In the genomic region with DNA sequence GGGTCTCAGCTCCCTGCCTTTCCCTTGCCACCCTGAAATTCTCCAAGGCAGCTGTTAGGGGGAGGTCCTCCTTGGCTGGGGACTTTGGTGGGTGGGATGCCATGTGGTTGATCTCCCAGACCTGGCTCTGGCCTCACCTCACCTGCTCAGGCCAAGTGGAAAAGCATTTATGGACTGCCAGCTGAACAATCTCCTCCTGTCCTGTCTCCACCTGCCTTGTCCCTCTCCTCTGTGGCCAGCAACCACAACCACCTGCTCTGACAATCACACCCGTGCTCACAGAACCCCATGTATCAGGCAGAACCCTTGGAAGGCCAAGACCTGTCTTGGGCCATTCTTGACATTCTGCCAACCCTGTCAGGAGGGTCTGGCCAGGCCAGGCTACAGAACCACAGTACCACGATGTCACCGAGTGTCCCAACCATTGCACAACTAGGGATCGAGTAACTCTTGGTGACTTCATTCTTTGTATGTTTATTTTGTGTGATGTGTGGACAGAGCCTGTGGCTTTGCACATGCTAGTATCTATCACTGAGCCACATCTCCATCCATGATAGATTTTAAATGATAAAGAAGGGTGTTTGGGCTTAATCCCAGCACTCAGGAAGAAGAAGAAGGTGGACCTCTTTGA, we compare ENCODE assay signal across 29 mouse cellular contexts. TPM values are rescaled to one million over a fixed set of nuclear protein-coding genes. Genes with fewer than 3 reads are reported as not detected.
DNase-seq lines count a peak whose midpoint lies in the region; ATAC-seq lines count a peak whose summit lies in the region.
"Had no signal": no experiment of that assay in that cellular context is flagged by ENCODE, and none has a peak within 500 bp of the region (broad histone marks: within the 10 kb centered on the region; RNA-seq: fewer than 3 reads in every experiment).

No protein-coding gene starts in this region.

- ATAC-seq in limb, embryonic 15.5 days (ENCODE audit: insufficient number of reproducible peaks, low FRiP score, low TSS enrichment, low read depth) = 0 out of 2 replicates have a peak, but pooled peaks have one; percentile 8
- ATAC-seq in midbrain, embryonic 15.5 days (replicated peaks) = no peak
- peak; percentile 43 for ATAC-seq in granulocyte monocyte progenitor cell, adult 5-6 weeks (replicated peaks; ENCODE audit: poor library complexity, severe bottlenecking)
- ATAC-seq in heart, embryonic 12.5 days (ENCODE audit: insufficient number of reproducible peaks, low FRiP score) = no peak
- ATAC-seq: activated CD4-positive, CD25-positive, alpha-beta regulatory T cell, adult 4 months; forebrain, embryonic 13.5 days; forebrain, embryonic 16.5 days; hindbrain, embryonic 16.5 days had no signal

- no peaks in the 10 kb centered on the region for H3K9me3 ChIP-seq in limb, embryonic 15.5 days
- H3K9me3 ChIP-seq in limb, embryonic 10.5 days (replicated peaks) = no peaks in the 10 kb centered on the region
- H3K9me3 ChIP-seq in midbrain, embryonic 10.5 days (replicated peaks) = no peaks in the 10 kb centered on the region
- H3K9me3 ChIP-seq in midbrain, embryonic 15.5 days = no peaks in the 10 kb centered on the region
- no peaks in the 10 kb centered on the region for H3K9me3 ChIP-seq in heart, embryonic 12.5 days (replicated peaks)
- H3K9me3 ChIP-seq: embryonic facial prominence, embryonic 10.5 days; embryonic facial prominence, embryonic 13.5 days; forebrain, embryonic 10.5 days; forebrain, embryonic 13.5 days; heart, embryonic 13.5 days; hindbrain, embryonic 12.5 days had no signal

- peaks cover 15% of the 10 kb centered on the region; the same call in 1 of the 2 replicates for H3K27me3 ChIP-seq in limb, embryonic 15.5 days
- peaks cover 85% of the 10 kb centered on the region for H3K27me3 ChIP-seq in limb, embryonic 10.5 days (ENCODE audit: low read depth, poor library complexity, severe bottlenecking)
- peaks cover 72% of the 10 kb centered on the region for H3K27me3 ChIP-seq in midbrain, embryonic 10.5 days (ENCODE audit: low read depth, poor library complexity, severe bottlenecking)
- H3K27me3 ChIP-seq in midbrain, embryonic 15.5 days (replicated peaks) = no peaks in the 10 kb centered on the region
- peaks cover 18% of the 10 kb centered on the region; the same call in 1 of the 2 replicates for H3K27me3 ChIP-seq in heart, embryonic 12.5 days (replicated peaks)
- H3K27me3 ChIP-seq: hindbrain, embryonic 12.5 days had no signal

- WGBS in limb, embryonic 15.5 days = 83% methylated on average over 4 of the region's 4 CpGs
- 92% methylated on average over 4 of the region's 4 CpGs for WGBS in limb, embryonic 10.5 days
- 93% methylated on average over 4 of the region's 4 CpGs for WGBS in midbrain, embryonic 10.5 days
- 86% methylated on average over 4 of the region's 4 CpGs for WGBS in midbrain, embryonic 15.5 days
- 80% methylated on average over 4 of the region's 4 CpGs for WGBS in heart, embryonic 12.5 days

- no peak overlapping the region for H3K4me3 ChIP-seq in limb, embryonic 15.5 days
- H3K4me3 ChIP-seq in limb, embryonic 10.5 days = no peak overlapping the region
- H3K4me3 ChIP-seq in midbrain, embryonic 10.5 days = no peak overlapping the region
- H3K4me3 ChIP-seq in midbrain, embryonic 15.5 days = no peak overlapping the region
- H3K4me3 ChIP-seq in heart, embryonic 12.5 days = no peak overlapping the region
- H3K4me3 ChIP-seq: embryonic facial prominence, embryonic 10.5 days; embryonic facial prominence, embryonic 13.5 days; erythroblast, embryonic 14.5 days; forebrain, embryonic 10.5 days; forebrain, embryonic 13.5 days; gastrocnemius, adult 2 months; heart, embryonic 13.5 days; hindbrain, embryonic 12.5 days had no signal

- H3K4me2 ChIP-seq in limb, embryonic 15.5 days = no peak overlapping the region
- no peak overlapping the region for H3K4me2 ChIP-seq in midbrain, embryonic 15.5 days
- no peak overlapping the region for H3K4me2 ChIP-seq in heart, embryonic 12.5 days
- H3K4me2 ChIP-seq: embryonic facial prominence, embryonic 13.5 days; forebrain, embryonic 13.5 days; heart, embryonic 13.5 days; hindbrain, embryonic 12.5 days had no signal

- DNase-seq in limb, embryonic 10.5 days (ENCODE audit: low spot score) = no peak
- no peak for DNase-seq in midbrain, embryonic 10.5 days (ENCODE audit: low spot score)
- DNase-seq in layer of hippocampus, postnatal 25 days (ENCODE audit: extremely low spot score in 1 of 2, low spot score in 1 of 2) = no peak
- DNase-seq: adrenal gland, adult 8-10 months; adrenal gland, postnatal 25 days; cerebellum, adult 11-12 months; cerebellum, adult 8-10 months; cerebellum, postnatal 10 days; cerebellum, postnatal 36 days; embryo, embryonic 11 days; gastrocnemius, adult 2 months; gastrocnemius, postnatal 14 days; heart, adult 18-20 months; heart, postnatal 14 days; heart, postnatal 4 days had no signal

- H3K9ac ChIP-seq in limb, embryonic 15.5 days = no peak overlapping the region
- H3K9ac ChIP-seq in midbrain, embryonic 15.5 days = no peak overlapping the region
- H3K9ac ChIP-seq in heart, embryonic 12.5 days = no peak overlapping the region
- H3K9ac ChIP-seq: embryonic facial prominence, embryonic 13.5 days; forebrain, embryonic 13.5 days; hindbrain, embryonic 12.5 days had no signal

- peaks cover 32% of the 10 kb centered on the region for H3K4me1 ChIP-seq in limb, embryonic 15.5 days
- peaks cover 52% of the 10 kb centered on the region for H3K4me1 ChIP-seq in limb, embryonic 10.5 days
- H3K4me1 ChIP-seq in midbrain, embryonic 10.5 days = peaks cover 77% of the 10 kb centered on the region
- peaks cover 35% of the 10 kb centered on the region for H3K4me1 ChIP-seq in midbrain, embryonic 15.5 days
- H3K4me1 ChIP-seq in heart, embryonic 12.5 days (replicated peaks) = peaks cover 49% of the 10 kb centered on the region

- H3K27ac ChIP-seq in limb, embryonic 15.5 days = no peak overlapping the region
- H3K27ac ChIP-seq in limb, embryonic 10.5 days = no peak overlapping the region
- peak overlapping the region; percentile 55; the same call in 1 of the 2 replicates for H3K27ac ChIP-seq in midbrain, embryonic 10.5 days (replicated peaks)
- H3K27ac ChIP-seq in midbrain, embryonic 15.5 days = no peak overlapping the region
- no peak overlapping the region for H3K27ac ChIP-seq in heart, embryonic 12.5 days (ENCODE audit: poor library complexity, severe bottlenecking)
- H3K27ac ChIP-seq: embryonic facial prominence, embryonic 10.5 days; embryonic facial prominence, embryonic 13.5 days; forebrain, embryonic 10.5 days; forebrain, embryonic 13.5 days; gastrocnemius, adult 2 months; heart, embryonic 13.5 days; hindbrain, embryonic 12.5 days had no signal

- H3K36me3 ChIP-seq in limb, embryonic 15.5 days = no peaks in the 10 kb centered on the region
- no peaks in the 10 kb centered on the region for H3K36me3 ChIP-seq in limb, embryonic 10.5 days
- no peaks in the 10 kb centered on the region for H3K36me3 ChIP-seq in midbrain, embryonic 10.5 days
- no peaks in the 10 kb centered on the region for H3K36me3 ChIP-seq in midbrain, embryonic 15.5 days (replicated peaks)
- H3K36me3 ChIP-seq in heart, embryonic 12.5 days = no peaks in the 10 kb centered on the region
- H3K36me3 ChIP-seq: embryonic facial prominence, embryonic 10.5 days; embryonic facial prominence, embryonic 13.5 days; forebrain, embryonic 10.5 days; heart, embryonic 13.5 days; hindbrain, embryonic 12.5 days had no signal

RNA-seq across cellular contexts. Expression of gene Flrt1, which starts 20.1 kb away (rescaled TPM):
- 5.6 and 5.8 TPM in 2 replicates for polyA plus RNA-seq in limb, embryonic 15.5 days (2015; fragmentation: Nextera tagmentation; extraction: Ambion mirVana)
- polyA plus RNA-seq in limb, embryonic 10.5 days (2016; fragmentation: Nextera tagmentation; extraction: Ambion mirVana) = 0.54 and 1.6 TPM in 2 replicates
- 6.0 and 7.5 TPM in 2 replicates for polyA plus RNA-seq in midbrain, embryonic 10.5 days (2016; fragmentation: Nextera tagmentation; extraction: Ambion mirVana)
- polyA plus RNA-seq in midbrain, embryonic 15.5 days (2015; fragmentation: Nextera tagmentation; extraction: Ambion mirVana) = 12.2 and 12.5 TPM in 2 replicates
- not detected in 2 replicates for total RNA-seq in granulocyte monocyte progenitor cell, adult 5-6 weeks (2014; fragmentation: Nextera tagmentation)
- total RNA-seq in granulocyte monocyte progenitor cell, adult 5-6 weeks (2017) = not detected in 2 replicates
- total RNA-seq in layer of hippocampus, postnatal 25 days (2021) = 10 to 100 TPM; 18.3 to 21.2 TPM
- 0.81 and 0.87 TPM in 2 replicates for polyA plus RNA-seq in heart, embryonic 12.5 days (2016; fragmentation: Nextera tagmentation; extraction: Ambion mirVana)
- polyA plus RNA-seq: activated CD4-positive, CD25-positive, alpha-beta regulatory T cell, adult 4 months; erythroblast, embryonic 14.5 days had no signal

Comparison
In these comparisons a context has a peak if more than half of its experiments do, and no peak if none do; other contexts are left out.
1. ATAC-seq: peak in limb, embryonic 15.5 days (single experiment) and granulocyte monocyte progenitor cell, adult 5-6 weeks (single experiment); none in midbrain, embryonic 15.5 days (single experiment) and heart, embryonic 12.5 days (single experiment).